Comparison of ENCODE assay signal across 24 mouse cellular contexts in genomic region chr10:128209311-128210009, GRCm38 (mm10). TPM values are rescaled to one million over a fixed set of nuclear protein-coding genes. Genes with fewer than 3 reads are reported as not detected.
"Had no signal": no experiment of that assay in that cellular context is flagged by ENCODE, and none has a peak within 500 bp of the region (broad histone marks: within the 10 kb centered on the region; RNA-seq: fewer than 3 reads in every experiment).

No protein-coding gene starts in this region.

- H3K27me3 ChIP-seq: neural tube, embryonic 12.5 days; stomach, embryonic 15.5 days had no signal

- DNase-seq: retina, postnatal 1 day; right cerebral cortex, adult 18-20 months; right cerebral cortex, postnatal 14 days; right cerebral cortex, postnatal 25 days; right cerebral cortex, postnatal 4 days; spleen, adult 18-20 months; thymus, adult 18-20 months; thymus, adult 2 months; thymus, postnatal 14 days; thymus, postnatal 25 days; thymus, postnatal 36 days; thymus, postnatal 4 days had no signal

- H3K9ac ChIP-seq: neural tube, embryonic 12.5 days; stomach, embryonic 15.5 days had no signal

- H3K4me3 ChIP-seq: neural tube, embryonic 12.5 days; stomach, embryonic 15.5 days had no signal

- H3K9me3 ChIP-seq: neural tube, embryonic 12.5 days; stomach, embryonic 15.5 days had no signal

- H3K4me2 ChIP-seq: stomach, embryonic 15.5 days had no signal

- H3K36me3 ChIP-seq: neural tube, embryonic 12.5 days had no signal

- H3K27ac ChIP-seq: neural tube, embryonic 12.5 days; stomach, embryonic 15.5 days; stomach, postnatal 0 days had no signal

RNA-seq across cellular contexts. Expression of gene Gls2, which starts 15.2 kb away (rescaled TPM):
- total RNA-seq: neutrophil, adult 5-6 weeks had no signal

RNA-seq across cellular contexts. Expression of gene Mip, which starts 16.2 kb away (rescaled TPM):
- total RNA-seq: neutrophil, adult 5-6 weeks had no signal
- polyA plus RNA-seq: neural tube, embryonic 12.5 days; neural tube, embryonic 14.5 days; small intestine, adult 2 months; spleen, adult 2 months; stomach, embryonic 14.5 days; stomach, embryonic 15.5 days; stomach, embryonic 16.5 days; stomach, postnatal 0 days; testis, adult 2 months; thymus, postnatal 0 days; urinary bladder, adult 2 months had no signal
